Mouse (Mus musculus): ENCODE measurements at regions not wholly inside any gene's neighbourhood (a gene's known extent, or its start where the extent isn't known, plus 50 kb on each side); places are given as distances from the start of the nearest gene placed in this dataset.

- no peak for DNase-seq (ENCODE audit: low spot score)
These were observed 1708.7 kb upstream of the Slc10a2 start for GRCm38 (mm10) chr8:6813816-6814215.

- DNase-seq (ENCODE audit: low spot score), result no peak
These were observed 1702.0 kb upstream of the Slc10a2 start for GRCm38 (mm10) chr8:6807116-6807515.

GRCm38 (mm10) chr8:6803199-6803598, 1698.0 kb upstream of the Slc10a2 start:
- DNase-seq (ENCODE audit: low spot score), result no peak

DNA sequence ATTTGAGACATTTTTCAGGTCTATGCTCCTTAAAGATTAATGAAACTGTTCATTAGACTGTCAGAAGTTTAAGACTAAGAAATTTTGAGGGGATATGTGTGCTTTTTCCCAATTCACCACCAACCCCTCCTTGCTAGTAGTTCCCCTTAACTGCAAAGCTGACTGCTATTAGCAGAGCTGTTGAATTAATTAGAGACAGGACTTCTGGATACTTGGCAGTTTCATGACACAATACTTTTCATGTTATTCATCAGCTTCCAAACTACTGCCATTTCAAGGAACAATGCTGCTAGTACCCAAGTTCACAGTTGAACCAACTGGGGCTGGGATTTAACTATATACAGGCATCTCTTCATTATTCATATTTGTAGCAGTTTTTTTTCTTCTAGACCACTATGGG, 1695.9 kb upstream of the Slc10a2 start:
- no peak for DNase-seq (ENCODE audit: low spot score)

- DNase-seq (ENCODE audit: low spot score), result no peak
These were observed 1683.9 kb upstream of the Slc10a2 start for GRCm38 (mm10) chr8:6789096-6789495.

DNA sequence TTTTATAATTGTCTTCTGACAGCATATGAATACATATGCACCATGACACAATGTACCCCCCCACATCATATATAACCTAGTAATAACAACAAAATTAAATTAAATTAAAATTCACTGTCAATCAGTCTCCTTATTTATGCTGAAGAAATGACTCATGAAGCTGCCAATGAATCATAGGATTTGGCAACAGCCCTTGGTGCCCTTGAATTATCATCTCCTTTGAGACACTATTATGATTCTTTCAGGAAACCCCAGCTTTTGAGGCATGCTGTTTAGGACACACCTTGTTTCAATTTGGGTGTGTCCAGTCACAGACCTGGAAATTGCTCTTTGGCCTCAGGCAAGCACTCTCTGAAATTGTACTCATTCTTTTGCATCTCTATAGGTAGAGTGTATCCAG, 1675.8 kb upstream of the Slc10a2 start:
- DNase-seq (ENCODE audit: low spot score), result no peak

DNA sequence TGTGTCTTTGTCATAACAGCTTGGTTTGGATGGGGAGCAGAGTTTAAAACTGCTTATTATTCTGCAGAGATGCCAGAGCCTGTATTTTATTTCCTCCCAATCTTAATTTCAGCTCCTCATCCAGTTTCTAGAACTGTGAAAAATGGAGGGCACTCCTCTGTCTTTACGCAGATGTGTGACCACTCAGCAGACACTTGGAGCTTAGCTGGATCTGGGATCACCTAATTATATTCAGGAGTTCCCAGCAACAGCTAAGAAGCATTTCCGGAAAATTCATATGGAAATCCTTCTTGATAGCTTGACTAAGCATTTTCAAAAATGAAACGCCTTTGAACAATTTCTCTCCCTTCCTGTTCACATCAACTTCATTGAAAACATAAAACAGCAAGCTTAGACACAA, 1670.0 kb upstream of the Slc10a2 start:
- no peak for DNase-seq (ENCODE audit: low spot score)

DNA sequence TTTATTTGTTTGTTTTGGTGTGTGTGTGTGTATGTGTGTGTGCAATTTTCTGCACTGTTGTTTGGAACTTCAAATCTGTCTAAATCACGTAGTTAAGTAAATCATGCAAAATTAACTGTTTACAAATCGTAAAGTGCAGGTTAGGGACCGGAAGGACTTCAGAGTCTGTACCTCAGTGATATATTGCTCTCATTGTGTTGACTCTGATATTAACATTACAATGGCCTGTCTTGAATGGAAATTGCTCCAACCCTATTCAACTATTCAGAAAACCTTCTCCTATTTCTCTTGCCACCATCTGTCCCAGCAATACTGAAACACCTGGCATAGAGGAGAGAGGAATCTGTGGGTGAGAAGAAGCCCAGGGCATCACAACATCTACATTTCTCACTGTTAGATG, 1624.4 kb upstream of the Slc10a2 start:
- DNase-seq (ENCODE audit: low spot score), result no peak

DNA sequence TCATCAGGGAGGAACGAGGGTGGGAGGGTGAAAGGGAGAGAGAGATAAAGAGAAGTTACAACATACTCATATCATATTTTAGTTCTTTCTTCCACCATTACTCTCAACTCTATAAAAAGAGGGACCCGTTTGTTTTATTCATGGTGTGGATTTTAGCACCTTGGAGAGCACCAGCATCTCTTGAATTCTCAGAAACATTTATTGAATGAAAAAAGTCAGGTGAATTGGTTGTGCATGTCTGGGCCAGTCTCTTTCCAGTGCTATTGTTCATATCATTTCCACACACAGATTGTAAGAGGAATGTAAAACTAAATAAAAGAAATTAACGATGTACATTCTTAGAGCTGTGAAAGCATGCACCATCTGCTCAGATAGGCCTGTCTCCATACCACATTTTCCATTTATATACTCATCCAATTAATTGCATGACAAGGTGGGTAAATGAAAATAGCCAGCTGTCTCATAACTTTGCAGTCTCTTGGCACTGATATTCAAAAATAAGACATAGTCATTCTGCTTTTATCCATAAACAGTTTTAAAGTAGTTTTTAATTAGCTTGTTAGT, 1603.8 kb upstream of the Slc10a2 start:
- DNase-seq (ENCODE audit: low spot score), result peak; percentile 29

DNA sequence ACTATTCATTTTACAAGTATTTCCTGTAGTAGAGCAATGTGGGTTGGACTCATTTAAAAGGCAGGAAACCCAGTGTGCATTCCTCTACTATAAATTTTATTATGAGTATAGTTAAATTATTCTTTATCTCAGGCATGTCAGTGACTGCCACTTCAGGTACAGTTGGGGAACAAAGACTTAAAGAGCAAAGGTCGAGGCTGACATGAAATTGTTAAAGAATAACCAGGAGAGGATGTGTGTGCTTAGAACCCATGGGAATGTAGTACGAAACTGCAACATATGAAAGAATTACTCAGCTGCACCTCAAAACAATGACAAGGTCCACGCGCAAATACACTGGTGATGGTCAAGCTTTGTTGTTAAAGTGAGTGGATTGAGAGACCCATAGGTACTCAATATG, 1583.4 kb upstream of the Slc10a2 start:
- DNase-seq (ENCODE audit: low spot score), result no peak

- no peak for DNase-seq (ENCODE audit: low spot score)
These were observed 1553.7 kb upstream of the Slc10a2 start for GRCm38 (mm10) chr8:6658860-6659259.

DNA sequence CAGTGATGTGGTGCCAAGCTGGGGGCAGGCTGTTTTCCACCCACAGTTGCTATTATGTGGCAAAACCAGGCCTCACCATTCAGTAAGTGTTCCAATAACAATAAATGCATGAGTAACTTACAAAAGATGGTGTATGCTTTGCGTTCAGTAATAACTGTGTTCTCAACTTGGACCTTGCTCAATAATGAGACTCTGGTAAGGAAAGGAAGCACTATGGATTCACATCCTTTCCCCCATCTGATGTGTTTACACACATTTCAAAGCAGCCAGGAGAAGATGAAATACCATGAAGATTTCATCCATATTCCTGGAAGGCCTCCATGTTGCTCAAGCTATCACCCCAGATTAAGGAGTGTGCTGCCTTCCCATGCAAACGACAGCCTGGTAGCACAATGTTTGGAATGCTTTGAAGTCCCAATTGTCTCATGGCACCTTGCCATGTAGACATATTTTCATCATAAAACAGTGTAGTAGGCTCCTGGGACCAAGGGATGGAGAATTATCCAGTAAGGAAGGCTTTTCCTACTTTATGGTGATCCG, 1552.4 kb upstream of the Slc10a2 start:
- DNase-seq (ENCODE audit: low spot score), result no peak

DNA sequence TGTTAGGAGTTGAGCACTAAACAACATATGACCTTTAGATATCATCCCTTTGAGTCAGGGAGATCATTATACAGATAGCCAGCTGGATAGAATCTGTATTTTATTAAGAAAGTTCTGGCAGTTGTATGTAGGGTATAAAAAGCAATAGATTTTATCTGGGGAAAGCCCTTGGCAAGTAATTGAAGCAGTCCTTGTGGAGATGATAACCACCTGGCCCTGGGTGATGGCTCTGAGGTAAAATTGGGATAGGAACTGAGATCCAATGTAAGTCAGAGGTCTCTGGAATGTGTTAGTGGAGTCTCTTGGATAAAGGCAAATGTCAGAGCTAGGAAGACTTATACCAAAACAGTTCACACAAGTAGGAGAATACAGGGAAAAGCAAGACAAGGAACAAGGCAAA, 1547.0 kb upstream of the Slc10a2 start:
- DNase-seq (ENCODE audit: low spot score), result no peak

DNA sequence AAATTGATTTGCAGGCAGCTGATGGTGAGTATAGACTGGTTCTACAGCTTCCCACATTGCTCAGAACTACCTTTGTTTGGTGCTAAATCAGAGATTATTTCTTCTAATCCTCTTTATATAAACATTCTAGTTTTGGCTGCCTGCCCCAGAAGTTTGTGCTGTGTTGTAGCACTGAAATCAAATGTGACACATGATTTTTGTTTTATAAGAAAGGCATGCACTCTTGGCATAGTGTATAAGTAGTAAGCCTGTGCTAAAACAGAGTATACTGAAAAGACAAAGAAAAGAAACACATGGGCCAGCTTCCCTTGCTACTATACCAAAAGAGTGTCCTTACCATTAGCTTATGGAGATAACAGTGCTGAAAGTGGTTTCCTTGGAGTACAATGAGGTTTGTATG, 1542.9 kb upstream of the Slc10a2 start:
- DNase-seq (ENCODE audit: low spot score), result no peak

DNA sequence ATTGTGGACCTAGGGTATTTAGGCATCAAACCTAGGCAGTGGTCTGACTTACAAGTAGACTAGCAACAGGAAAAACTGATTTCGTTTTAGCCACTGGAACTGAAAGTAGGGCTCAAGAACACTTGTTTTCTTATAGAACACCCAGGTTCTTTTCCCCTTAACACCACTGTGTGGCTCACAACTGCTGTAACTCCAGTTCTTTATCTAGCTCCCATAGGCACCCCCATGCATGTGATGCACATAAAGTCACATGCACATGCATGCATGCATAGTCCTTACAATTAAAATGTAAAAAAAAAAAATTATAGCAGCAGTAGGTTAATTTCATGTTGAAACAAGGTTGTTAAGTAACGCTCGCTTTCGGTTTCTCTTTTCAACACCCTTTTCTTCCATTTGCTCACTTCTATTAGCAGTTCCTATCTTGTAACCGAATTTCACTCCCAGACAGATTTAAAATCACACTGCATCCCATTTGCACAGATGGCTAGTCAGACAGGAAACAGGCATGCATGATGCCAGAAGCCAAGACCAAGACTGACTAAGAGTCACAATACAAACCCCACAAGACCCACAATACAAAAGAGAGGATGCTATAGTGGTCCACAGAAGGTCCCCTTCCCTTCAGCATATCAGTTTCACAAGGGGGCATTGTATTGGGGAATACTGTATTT, 1540.3 kb upstream of the Slc10a2 start:
- DNase-seq (ENCODE audit: low spot score), result no peak

- no peak for DNase-seq (ENCODE audit: low spot score)
These were observed 1539.2 kb upstream of the Slc10a2 start for GRCm38 (mm10) chr8:6644396-6644795.

DNA sequence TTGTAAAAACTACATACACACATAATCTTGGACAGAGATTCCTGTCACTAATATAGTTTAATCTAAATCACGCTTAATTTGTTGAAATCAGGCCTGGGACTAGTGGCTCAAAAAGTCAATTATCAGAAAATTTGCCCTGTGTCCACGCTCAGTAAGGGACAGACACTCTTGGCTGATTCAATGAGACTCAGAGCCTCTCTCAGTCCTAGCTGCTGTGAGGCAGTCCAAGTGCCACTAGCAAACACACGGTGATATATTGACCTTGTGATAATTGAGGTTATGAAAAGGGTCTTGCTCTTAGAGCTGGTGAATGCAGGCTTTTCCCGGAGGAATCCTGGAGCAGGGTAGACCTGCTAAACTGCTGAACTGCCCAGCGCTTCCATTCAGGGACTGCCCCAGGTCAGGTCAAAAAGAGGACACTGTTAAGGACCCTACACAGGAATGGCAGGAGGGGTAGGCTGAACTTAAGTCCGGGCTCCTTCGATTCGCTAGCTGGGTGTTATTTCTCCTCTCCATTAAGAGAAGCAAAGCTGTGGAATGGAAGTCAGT, 1521.9 kb upstream of the Slc10a2 start:
- no peak for DNase-seq (ENCODE audit: low spot score)

DNA sequence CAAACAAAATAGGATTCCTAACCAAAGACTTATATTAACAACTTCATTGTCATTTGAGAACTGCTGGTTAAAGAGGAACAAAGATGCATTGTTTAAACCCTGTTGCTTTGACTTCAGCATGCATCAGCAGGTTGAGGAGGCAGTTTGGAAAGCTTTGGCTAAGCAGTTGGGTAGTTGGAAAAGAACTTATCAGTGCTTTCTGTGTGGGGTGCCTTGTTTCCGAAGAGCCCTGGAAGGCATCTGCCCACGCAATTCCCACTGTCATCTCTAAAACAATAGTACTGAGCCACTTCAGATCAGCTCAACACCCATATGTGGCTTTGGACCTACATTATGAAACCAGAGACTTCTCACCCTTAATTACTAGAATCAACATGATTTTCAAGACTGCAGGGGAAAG, 1503.7 kb upstream of the Slc10a2 start:
- no peak for DNase-seq (ENCODE audit: low spot score)

- DNase-seq (ENCODE audit: low spot score), result peak; percentile 40
These were observed 1501.8 kb upstream of the Slc10a2 start for GRCm38 (mm10) chr8:6606854-6607535.

DNA sequence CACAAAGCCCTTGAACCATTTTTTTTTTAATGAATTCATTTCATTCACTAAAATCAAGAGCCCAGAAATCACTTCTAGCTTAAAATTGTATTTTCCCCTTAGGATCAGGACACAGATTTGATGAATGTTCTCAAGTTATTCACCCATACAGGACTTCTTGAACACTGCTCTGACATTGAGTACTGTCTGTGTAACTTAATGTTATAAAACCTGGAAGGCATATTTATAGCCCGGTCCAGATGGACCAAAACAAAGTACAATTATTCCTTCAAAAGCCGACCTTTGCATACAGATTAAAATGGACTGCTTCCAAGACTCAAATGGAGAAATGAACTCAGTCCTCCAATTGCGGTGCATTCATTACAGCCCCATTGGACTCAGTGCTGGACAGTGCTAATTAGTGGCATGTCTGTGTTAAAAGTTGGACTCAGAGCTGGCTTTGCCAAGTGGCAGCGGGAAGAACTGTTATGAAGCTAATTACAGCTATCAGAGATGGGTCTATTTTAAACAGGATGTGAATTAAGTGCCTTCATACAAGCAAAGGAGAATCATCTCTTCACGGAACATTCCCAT, 1499.2 kb upstream of the Slc10a2 start:
- peak; percentile 33 for DNase-seq (ENCODE audit: low spot score)

DNA sequence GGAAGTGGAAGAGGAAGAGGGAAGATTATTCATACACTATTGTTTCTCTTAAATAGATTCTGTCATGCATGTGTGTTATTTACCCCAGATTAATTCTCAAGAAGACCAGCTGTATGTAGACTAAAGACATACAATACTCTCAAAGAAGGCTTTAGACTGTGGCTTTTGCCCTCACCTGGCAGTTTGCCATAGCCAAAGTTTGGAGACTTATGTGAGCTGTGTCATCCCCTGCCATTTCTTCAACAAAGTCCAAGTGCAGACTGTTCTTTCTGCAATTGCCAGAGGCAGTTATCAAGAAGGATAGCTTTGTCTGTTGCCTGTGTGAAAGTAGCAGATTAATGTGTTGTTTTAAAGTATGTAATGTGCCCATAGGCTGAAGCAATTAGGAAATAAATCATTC, 1485.0 kb upstream of the Slc10a2 start:
- DNase-seq (ENCODE audit: low spot score), result no peak

- DNase-seq (ENCODE audit: low spot score), result no peak
These were observed 1478.4 kb upstream of the Slc10a2 start for GRCm38 (mm10) chr8:6583337-6584096.

Measured in retina, embryonic 14.5 days (tissue).